Mouse (Mus musculus) limb, embryonic 13.5 days (tissue): ENCODE results near the gene Thpo. TPM values are rescaled to one million over a fixed set of nuclear protein-coding genes. Genes with fewer than 3 reads are reported as not detected.

ENCODE experiments used
- ATAC-seq: fragments of 200-750 bp; cut with Nextera tagmentation; 2 replicates; pipeline ENCODE4 v1.8.0; 2017; ENCODE audit warnings: low read depth, moderate number of reproducible peaks, moderate TSS enrichment; ENCODE audit not compliant: low FRiP score
- H3K27ac ChIP-seq: fragments of 300-500 bp; sonication (generic); 2 replicates; pipeline ENCODE4 v1.5.1; 2015; ENCODE audit warnings: inconsistent platforms, mild to moderate bottlenecking, moderate library complexity
- H3K27me3 ChIP-seq: fragments of 300-500 bp; sonication (generic); 2 replicates; pipeline ENCODE4 v1.6.1; 2015; ENCODE audit warnings: mild to moderate bottlenecking, inconsistent platforms
- H3K36me3 ChIP-seq: fragments of 300-500 bp; sonication (generic); 2 replicates; pipeline ENCODE4 v1.6.1; 2015; ENCODE audit warnings: inconsistent platforms, mild to moderate bottlenecking, moderate library complexity
- H3K4me1 ChIP-seq: fragments of 300-500 bp; sonication (generic); 2 replicates; pipeline ENCODE4 v1.6.1; 2015; ENCODE audit warnings: inconsistent platforms
- H3K4me2 ChIP-seq: fragments of 300-500 bp; sonication (generic); replicated peaks from 2 replicates; pipeline ENCODE4 v1.6.1; 2015; ENCODE audit warnings: inconsistent platforms, mild to moderate bottlenecking, moderate library complexity
- H3K4me3 ChIP-seq: fragments of 300-500 bp; sonication (generic); 2 replicates; pipeline ENCODE4 v1.5.1; 2015; ENCODE audit warnings: moderate library complexity, mild to moderate bottlenecking, inconsistent platforms
- H3K9ac ChIP-seq: fragments of 300-500 bp; sonication (generic); 2 replicates; pipeline ENCODE4 v1.6.1; 2015; ENCODE audit warnings: mild to moderate bottlenecking, inconsistent platforms
- H3K9me3 ChIP-seq: fragments of 300-500 bp; sonication (generic); 2 replicates; pipeline ENCODE4 v1.6.1; 2016; ENCODE audit warnings: inconsistent platforms
- WGBS: fragments of 180-500 bp; shearing (Covaris S2); methylation state at CpG from one replicate; pipeline ENCODE4 v1.1.7; 2015; 5-methylcytosine and 5-hydroxymethylcytosine counted together
- polyA plus RNA-seq: library from polyadenylated mRNA; unstranded; fragments of >200 nt; fragmentation: Nextera tagmentation; extraction: Ambion mirVana; gene quantifications from 2 replicates; pipeline ENCODE4 v1.2.1, GENCODE M21; 2015

Gene Thpo
- polyA plus RNA-seq, 1 experiment from 2014 or later = 0.74 TPM

DNA sequence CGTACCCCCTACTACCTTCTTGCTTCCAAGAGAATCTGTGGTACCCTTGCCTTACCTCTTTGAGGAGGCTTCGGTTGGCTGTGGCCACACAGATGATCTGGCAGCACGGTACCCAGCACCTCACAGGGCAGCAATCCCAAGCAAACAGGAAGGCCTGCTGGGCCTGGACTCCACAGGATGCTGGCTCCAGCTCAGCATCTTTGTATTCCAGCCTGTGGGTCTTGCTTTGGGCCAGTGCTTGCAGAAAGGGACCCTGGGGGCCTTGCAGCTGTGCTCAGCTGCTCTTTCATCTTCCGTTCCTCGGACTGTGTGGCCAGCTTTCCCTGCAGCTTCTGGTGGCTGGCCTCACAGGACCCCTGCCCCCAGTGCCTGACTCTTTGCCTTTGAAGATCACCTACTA, 34.3 kb downstream of the Thpo start:
- no peak for ATAC-seq
- H3K9ac ChIP-seq = peak overlapping the region; percentile 19; the same call in 1 of the 2 replicates

DNA sequence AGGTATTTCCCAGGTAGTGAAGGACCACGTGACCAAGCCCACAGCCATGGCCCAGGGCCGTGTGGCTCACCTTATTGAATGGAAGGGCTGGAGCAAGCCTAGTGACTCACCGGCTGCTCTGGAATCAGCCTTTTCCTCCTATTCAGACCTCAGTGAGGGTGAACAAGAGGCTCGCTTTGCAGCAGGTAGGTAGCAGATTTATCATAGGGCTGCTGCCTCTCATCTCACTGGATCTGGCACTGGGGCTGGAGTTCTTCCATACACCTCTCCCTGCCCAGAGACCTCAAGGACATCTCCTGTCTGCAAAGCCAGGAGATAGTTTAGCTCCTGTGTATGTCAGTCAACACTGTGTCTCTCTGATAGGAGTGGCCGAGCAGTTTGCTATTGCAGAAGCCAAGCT, 35.0 kb downstream of the Thpo start:
- Histone ChIP-seq H3K4me3 (no peak overlapping the region), H3K9me3 (no peaks in the 10 kb centered on the region), H3K4me2 (no peak overlapping the region), H3K9ac (no peak overlapping the region), H3K4me1 (peaks cover 46% of the 10 kb centered on the region), H3K36me3 (peaks cover 22% of the 10 kb centered on the region), H3K27ac (no peak overlapping the region), H3K27me3 (no peaks in the 10 kb centered on the region)
- WGBS = 76% methylated on average over 5 of the region's 5 CpGs
- no peak for ATAC-seq

More for the DNA sequence above, 34.3 kb downstream of the Thpo start:
- peak overlapping the region; percentile 48; the same call in 1 of the 2 replicates for H3K27ac ChIP-seq
- no peaks in the 10 kb centered on the region for H3K9me3 ChIP-seq
- 21% methylated on average over 5 of the region's 5 CpGs for WGBS
- H3K36me3 ChIP-seq = peaks cover 30% of the 10 kb centered on the region
- H3K27me3 ChIP-seq = no peaks in the 10 kb centered on the region
- H3K4me3 ChIP-seq = no peak overlapping the region
- no peak overlapping the region for H3K4me2 ChIP-seq
- H3K4me1 ChIP-seq = peaks cover 39% of the 10 kb centered on the region

DNA sequence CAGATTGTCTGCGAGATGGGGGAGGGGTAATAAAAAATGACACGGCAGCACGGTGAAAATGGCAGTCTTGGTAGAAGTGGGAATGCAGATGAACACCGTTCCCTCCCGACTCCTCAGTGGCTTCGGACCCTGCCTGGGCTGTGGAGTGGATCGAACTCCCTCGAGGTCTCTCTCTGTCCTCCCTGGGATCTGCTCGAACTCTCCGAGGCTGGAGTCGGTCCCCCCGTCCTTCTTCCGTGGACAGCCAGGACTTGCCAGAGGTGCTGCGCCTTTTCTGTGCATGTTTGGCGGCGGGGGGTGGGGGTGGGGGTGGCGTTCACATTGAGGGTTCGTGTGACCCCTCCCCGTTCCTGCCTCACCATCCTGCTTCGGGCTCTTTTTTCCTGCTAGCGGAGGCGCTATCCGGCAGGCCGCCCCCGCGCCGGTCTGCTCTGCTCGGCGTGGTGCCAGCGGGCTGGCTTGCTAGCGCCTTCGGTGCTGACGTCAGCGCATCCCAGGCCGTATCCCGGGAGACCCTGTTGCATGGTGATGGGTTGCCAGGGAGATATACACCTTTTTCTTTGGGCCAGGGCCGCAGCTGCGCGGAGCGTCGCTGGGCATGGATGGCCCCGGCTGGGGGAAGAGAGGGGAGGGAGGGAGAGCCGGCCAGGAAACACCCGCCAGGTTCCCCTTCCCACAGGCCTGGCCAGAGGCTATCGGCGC, 38.5 kb downstream of the Thpo start:
- Histone ChIP-seq H3K27me3 (no peaks in the 10 kb centered on the region), H3K27ac (no peak overlapping the region; the same call in 1 of the 2 replicates), H3K9ac (peak overlapping the region; percentile 66), H3K4me2 (peak overlapping the region; percentile 77), H3K9me3 (no peaks in the 10 kb centered on the region), H3K36me3 (peaks cover 22% of the 10 kb centered on the region), H3K4me3 (peak overlapping the region; percentile 46), H3K4me1 (peaks cover 45% of the 10 kb centered on the region)
- peak; percentile 60 for ATAC-seq
- 2% methylated on average over 46 of the region's 46 CpGs for WGBS

DNA sequence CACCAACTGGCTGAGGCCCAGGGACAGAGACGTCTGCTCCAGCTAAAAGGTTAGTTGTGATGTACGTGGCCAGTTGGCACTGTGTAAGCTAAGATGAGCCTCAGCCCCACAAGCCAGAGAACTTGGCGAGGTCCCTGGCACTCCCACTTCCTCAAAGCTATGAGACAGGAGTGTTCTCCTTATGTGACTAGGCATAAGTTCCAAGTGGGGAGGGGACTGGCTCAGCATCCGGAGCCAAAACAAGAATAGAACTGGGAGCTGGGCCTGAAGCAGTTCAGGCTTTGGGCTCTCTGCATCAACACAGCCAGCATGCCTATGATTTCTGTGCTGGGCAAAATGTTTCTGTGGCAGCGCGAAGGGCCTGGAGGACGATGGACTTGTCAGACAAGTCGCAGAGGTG, 39.5 kb downstream of the Thpo start:
- Histone ChIP-seq H3K9me3 (no peaks in the 10 kb centered on the region), H3K36me3 (peaks cover 32% of the 10 kb centered on the region), H3K9ac (no peak overlapping the region), H3K4me2 (peak overlapping the region; percentile 77), H3K27me3 (no peaks in the 10 kb centered on the region), H3K4me3 (no peak overlapping the region), H3K27ac (no peak overlapping the region), H3K4me1 (peaks cover 40% of the 10 kb centered on the region)
- 82% methylated on average over 8 of the region's 8 CpGs for WGBS
- no peak for ATAC-seq

DNA sequence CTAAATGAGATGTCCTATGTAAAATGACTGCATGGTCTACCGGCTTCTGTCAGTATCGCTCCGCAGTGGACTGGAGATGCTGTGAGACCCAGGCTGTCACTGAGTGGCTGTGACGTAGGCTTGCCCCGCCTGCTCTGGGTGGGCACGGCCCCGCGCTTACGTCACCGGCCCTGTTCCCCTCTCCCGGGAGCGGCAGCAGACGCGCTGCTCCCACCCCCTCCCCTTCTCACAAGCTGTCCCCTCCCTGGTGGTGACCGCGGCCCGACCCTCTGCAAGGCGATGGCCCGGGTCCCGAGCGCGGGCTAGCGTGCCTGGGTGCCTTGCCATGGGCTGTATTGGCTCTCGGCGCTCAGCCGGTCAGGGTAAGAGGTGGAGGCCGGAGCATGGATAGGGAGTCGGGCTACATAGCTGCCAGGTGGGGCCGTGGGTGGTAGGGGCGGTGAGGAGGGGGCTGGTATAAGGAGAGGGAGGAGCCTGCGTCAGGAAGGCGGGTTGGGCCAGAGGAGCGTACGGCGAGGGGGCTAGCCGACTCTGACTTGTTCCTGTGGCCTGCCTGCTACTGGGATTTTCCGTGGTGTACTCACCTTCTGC, 41.1 kb downstream of the Thpo start, which contains the start of gene Fam131a:
TSS of gene Fam131a (plus strand) at position 131 of the 591 bp plus-strand sequence.
- Histone ChIP-seq H3K4me3 (peak within 1 kb of the TSS; percentile 62), H3K27ac (peak within 1 kb of the TSS; percentile 83), H3K36me3 (peaks cover 42% of the 10 kb centered on the region), H3K9me3 (no peaks in the 10 kb centered on the region), H3K27me3 (no peaks in the 10 kb centered on the region), H3K9ac (peak within 1 kb of the TSS; percentile 71), H3K4me1 (peaks cover 40% of the 10 kb centered on the region), H3K4me2 (peak within 1 kb of the TSS; percentile 77)
- peak; percentile 93 for ATAC-seq
- 1% methylated on average over 37 of the region's 37 CpGs for WGBS

DNA sequence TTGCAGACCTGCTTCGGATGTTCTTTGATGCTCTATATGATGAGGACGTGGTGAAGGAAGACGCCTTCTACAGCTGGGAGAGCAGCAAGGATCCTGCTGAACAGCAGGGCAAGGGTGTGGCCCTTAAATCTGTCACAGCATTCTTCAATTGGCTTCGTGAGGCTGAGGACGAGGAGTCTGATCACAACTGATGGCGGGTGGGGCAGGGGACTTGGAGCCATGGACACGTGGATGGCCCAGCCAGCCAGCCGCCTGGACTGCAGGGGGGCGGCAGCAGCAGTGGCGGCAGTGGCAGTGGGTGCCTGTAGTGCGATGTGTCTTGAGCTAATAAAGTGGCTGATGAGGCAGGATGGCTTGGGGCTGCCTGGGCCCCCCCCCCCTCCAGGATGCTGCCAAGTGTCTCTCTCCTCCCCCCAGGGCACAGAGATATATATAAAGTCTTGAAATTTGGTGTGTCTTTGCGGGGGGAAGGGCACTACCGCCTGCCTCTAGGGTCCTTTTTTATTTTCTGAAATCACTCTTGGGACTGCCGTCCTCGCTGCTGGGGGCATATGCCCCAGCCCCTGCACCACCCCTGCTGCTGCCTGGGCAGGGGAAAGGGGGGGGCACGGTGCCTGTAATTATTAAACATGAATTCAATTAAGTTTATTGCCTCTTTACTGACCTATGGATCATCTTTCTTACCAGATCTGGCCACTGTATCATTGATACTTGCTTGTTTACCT, 41.9 kb downstream of the Thpo start:
- no peaks in the 10 kb centered on the region for H3K9me3 ChIP-seq
- H3K36me3 ChIP-seq = peaks cover 50% of the 10 kb centered on the region
- no peaks in the 10 kb centered on the region for H3K27me3 ChIP-seq
- peak overlapping the region; percentile 77 for H3K4me2 ChIP-seq
- H3K27ac ChIP-seq = peak overlapping the region; percentile 83; the same call in 1 of the 2 replicates
- WGBS = 39% methylated on average over 16 of the region's 16 CpGs
- no peak for ATAC-seq
- 0 out of 2 replicates have a peak overlapping the region, but pooled peaks have one; percentile 62 for H3K4me3 ChIP-seq
- peaks cover 40% of the 10 kb centered on the region for H3K4me1 ChIP-seq
- no peak overlapping the region for H3K9ac ChIP-seq

DNA sequence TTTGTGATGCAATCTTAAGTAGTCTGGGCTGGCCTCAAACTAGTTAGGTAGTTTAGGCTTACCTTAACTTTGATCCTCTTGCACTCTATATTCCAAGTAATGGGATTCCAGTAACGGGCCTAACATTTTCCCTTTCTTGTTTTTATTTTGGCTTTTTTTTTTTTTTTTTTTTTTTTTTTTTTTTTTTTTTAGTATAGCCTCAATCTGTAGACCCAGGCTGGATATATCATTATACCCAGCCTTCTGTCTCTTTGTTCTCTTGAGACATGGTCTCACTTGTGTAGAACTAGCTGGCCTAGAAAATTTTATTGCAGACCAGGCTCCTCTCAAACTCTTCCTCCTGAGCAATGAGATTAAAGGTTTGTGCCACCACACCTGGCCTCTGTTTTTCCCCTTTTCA, 42.7 kb downstream of the Thpo start:
- WGBS = 52% methylated on average over 1 of the region's 1 CpGs
- Histone ChIP-seq H3K4me2 (no peak overlapping the region), H3K4me3 (no peak overlapping the region), H3K36me3 (peaks cover 58% of the 10 kb centered on the region), H3K9ac (no peak overlapping the region), H3K27me3 (no peaks in the 10 kb centered on the region), H3K27ac (no peak overlapping the region), H3K9me3 (no peaks in the 10 kb centered on the region), H3K4me1 (peaks cover 39% of the 10 kb centered on the region)
- ATAC-seq = no peak

DNA sequence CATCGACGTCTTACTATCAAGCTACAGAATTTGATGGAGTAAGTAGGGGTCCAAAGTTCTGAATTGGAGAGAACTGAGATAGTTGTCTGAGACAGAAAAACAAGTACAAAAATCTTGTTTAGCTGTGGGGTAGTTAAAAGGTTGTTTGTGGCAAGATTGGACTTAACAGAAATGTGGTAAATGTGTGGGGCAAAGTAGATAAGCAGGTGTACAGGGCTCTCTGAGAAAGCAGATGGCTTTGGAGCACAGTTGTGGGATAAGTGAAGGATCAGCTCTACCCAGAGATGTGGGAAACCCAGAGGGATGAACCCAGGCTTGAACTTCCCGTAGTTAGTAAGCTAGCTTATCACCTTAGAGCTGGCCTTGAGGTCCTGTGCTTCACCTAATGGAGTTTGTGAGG, 43.5 kb downstream of the Thpo start:
- ATAC-seq = no peak

DNA sequence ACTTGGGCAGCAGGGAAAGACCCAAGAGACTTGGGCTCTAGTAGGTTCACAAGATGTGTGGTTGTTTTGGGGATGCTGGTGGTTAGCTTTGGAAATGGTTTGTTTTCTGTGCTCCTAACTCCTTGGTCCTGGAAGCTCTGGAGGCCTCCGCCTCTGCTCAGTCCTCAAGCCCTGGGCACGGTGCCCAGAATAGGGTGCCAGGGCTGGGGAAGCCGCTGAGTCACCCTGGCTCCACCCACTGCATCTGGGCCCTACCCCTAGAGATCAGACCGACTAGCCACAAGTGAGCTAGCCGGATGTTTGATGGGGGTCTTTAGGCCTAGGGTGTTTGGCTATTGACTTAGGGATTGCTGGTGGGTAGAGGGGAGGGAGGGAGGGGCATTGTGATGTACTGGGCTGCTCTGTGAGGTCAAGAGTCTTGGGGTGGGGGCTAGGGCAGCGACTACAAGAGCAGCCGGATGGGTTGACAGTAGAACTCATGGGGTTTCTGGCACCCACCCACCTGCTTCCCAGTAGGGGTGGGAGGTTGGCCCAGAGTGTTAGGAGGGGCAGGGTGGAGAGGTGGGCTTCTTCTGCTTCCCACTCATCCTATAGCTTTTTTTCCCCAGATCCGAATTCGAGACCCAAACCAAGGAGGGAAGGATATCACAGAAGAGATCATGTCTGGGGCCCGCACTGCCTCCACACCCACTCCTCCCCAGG, 56.2 kb downstream of the Thpo start:
- H3K9ac ChIP-seq = no peak overlapping the region
- H3K27me3 ChIP-seq = no peaks in the 10 kb centered on the region
- H3K4me1 ChIP-seq = peaks cover 23% of the 10 kb centered on the region
- H3K27ac ChIP-seq = no peak overlapping the region
- H3K9me3 ChIP-seq = no peaks in the 10 kb centered on the region
- no peak overlapping the region for H3K4me3 ChIP-seq
- peaks cover 89% of the 10 kb centered on the region for H3K36me3 ChIP-seq
- 88% methylated on average over 10 of the region's 10 CpGs for WGBS
- no peak for ATAC-seq
- no peak overlapping the region for H3K4me2 ChIP-seq

More for the DNA sequence above, 43.5 kb downstream of the Thpo start:
- Histone ChIP-seq H3K27me3 (no peaks in the 10 kb centered on the region), H3K4me2 (no peak overlapping the region), H3K4me1 (peaks cover 31% of the 10 kb centered on the region), H3K9ac (no peak overlapping the region), H3K9me3 (no peaks in the 10 kb centered on the region), H3K36me3 (peaks cover 67% of the 10 kb centered on the region), H3K4me3 (no peak overlapping the region), H3K27ac (no peak overlapping the region)
- 87% methylated on average over 3 of the region's 3 CpGs for WGBS

DNA sequence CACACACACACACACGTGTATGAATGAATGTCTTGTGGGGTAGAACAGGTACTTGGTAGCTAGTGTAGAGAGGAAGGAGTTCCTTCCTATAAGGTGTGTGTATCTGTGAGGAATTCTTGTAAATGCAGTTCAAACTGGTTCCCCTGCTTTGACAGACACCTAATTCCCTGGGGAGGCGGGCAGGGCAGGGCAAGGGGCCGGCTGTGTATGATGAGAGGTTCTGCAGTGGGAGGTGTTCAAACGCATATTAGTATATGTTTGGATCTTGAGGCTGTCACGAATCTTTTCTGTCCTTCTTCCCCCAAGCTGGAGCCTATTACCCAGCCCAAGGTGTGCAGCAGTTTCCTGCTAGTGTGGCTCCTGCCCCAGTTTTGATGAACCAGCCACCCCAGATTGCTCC, 56.9 kb downstream of the Thpo start:
- Histone ChIP-seq H3K4me2 (no peak overlapping the region), H3K27me3 (no peaks in the 10 kb centered on the region), H3K4me1 (peaks cover 23% of the 10 kb centered on the region), H3K9ac (no peak overlapping the region), H3K36me3 (peaks cover 82% of the 10 kb centered on the region), H3K9me3 (no peaks in the 10 kb centered on the region), H3K27ac (no peak overlapping the region), H3K4me3 (no peak overlapping the region)
- 80% methylated on average over 5 of the region's 5 CpGs for WGBS
- ATAC-seq = no peak

DNA sequence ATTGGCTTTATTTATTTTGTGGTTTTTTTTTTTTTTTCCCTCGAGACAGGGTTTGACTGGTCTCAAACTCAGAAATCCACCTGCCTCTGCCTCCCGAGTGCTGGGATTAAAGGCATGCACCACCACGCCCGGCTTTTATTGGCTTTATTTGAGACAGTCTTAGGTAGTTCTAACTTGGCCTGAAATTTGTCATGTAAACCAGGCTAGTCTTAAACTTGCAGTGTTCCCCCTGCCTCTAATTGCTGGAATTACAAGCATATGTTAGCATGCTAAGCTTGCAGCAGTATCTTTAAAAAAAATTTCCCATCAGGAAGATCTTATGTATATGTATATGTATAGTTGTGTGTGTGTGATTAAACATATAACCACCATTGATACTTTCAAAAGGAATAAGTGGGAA, 57.6 kb downstream of the Thpo start:
- 67% methylated on average over 4 of the region's 4 CpGs for WGBS
- H3K4me2 ChIP-seq = no peak overlapping the region
- no peak overlapping the region for H3K4me3 ChIP-seq
- H3K9ac ChIP-seq = no peak overlapping the region
- no peak overlapping the region for H3K27ac ChIP-seq
- no peak for ATAC-seq
- H3K27me3 ChIP-seq = no peaks in the 10 kb centered on the region
- no peaks in the 10 kb centered on the region for H3K9me3 ChIP-seq
- H3K36me3 ChIP-seq = peaks cover 75% of the 10 kb centered on the region
- H3K4me1 ChIP-seq = peaks cover 27% of the 10 kb centered on the region
